Comparison of ENCODE assay signal across 9 mouse cellular contexts in genomic region chr13:33956571-33957421, GRCm38 (mm10). TPM values are rescaled to one million over a fixed set of nuclear protein-coding genes. Genes with fewer than 3 reads are reported as not detected.
A peak's percentile ranks its signal among the peaks of the same experiment; 100 is the strongest.
DNase-seq lines count a peak whose midpoint lies in the region; ATAC-seq and TF ChIP-seq lines count a peak whose summit lies in the region.
"Had no signal": no experiment of that assay in that cellular context is flagged by ENCODE, and none has a peak within 500 bp of the region (broad histone marks: within the 10 kb centered on the region; RNA-seq: fewer than 3 reads in every experiment).

No protein-coding gene starts in this region.

- 36% methylated on average over 6 of the region's 6 CpGs for WGBS in embryonic facial prominence, embryonic 11.5 days
- WGBS in embryonic facial prominence, embryonic 10.5 days: 40% methylated on average over 6 of the region's 6 CpGs
- 35% methylated on average over 6 of the region's 6 CpGs for WGBS in liver, adult 2 months
- 39% methylated on average over 6 of the region's 6 CpGs for WGBS in liver, embryonic 11.5 days
- WGBS in hindbrain, embryonic 16.5 days: 34% methylated on average over 6 of the region's 6 CpGs
- WGBS in midbrain, embryonic 12.5 days: 34% methylated on average over 6 of the region's 6 CpGs

- ATAC-seq in embryonic facial prominence, embryonic 11.5 days (replicated peaks; ENCODE audit: insufficient number of reproducible peaks, low FRiP score, low TSS enrichment, low read depth): no peak
- ATAC-seq in liver, embryonic 11.5 days (replicated peaks; ENCODE audit: low FRiP score): no peak; the same call in 1 of the 2 replicates
- peak; percentile 81; the same call in 1 of the 2 replicates for ATAC-seq in hindbrain, embryonic 16.5 days
- 0 out of 2 replicates have a peak, but pooled peaks have one; percentile 47 for ATAC-seq in midbrain, embryonic 12.5 days (ENCODE audit: low FRiP score, low read depth)

- no peaks in the 10 kb centered on the region for H3K27me3 ChIP-seq in embryonic facial prominence, embryonic 11.5 days (ENCODE audit: control insufficient read depth, insufficient read depth, low read length)
- no peaks in the 10 kb centered on the region for H3K27me3 ChIP-seq in embryonic facial prominence, embryonic 10.5 days (replicated peaks; ENCODE audit: low read depth, poor library complexity, severe bottlenecking)
- no peaks in the 10 kb centered on the region for H3K27me3 ChIP-seq in liver, adult 2 months (ENCODE audit: control insufficient read depth, insufficient read depth, low read length)
- no peaks in the 10 kb centered on the region for H3K27me3 ChIP-seq in liver, embryonic 11.5 days (replicated peaks; ENCODE audit: control insufficient read depth, insufficient read depth, low read length)
- H3K27me3 ChIP-seq in hindbrain, embryonic 16.5 days (replicated peaks; ENCODE audit: control insufficient read depth, insufficient read depth, low read length): no peaks in the 10 kb centered on the region
- no peaks in the 10 kb centered on the region for H3K27me3 ChIP-seq in midbrain, embryonic 12.5 days

- no peaks in the 10 kb centered on the region for H3K4me1 ChIP-seq in embryonic facial prominence, embryonic 11.5 days (ENCODE audit: control insufficient read depth, insufficient read depth, low read length)
- H3K4me1 ChIP-seq in embryonic facial prominence, embryonic 10.5 days: no peaks in the 10 kb centered on the region
- peaks cover 6% of the 10 kb centered on the region; the same call in 1 of the 2 replicates for H3K4me1 ChIP-seq in liver, adult 2 months (ENCODE audit: control insufficient read depth, insufficient read depth, low read length)
- no peaks in the 10 kb centered on the region for H3K4me1 ChIP-seq in liver, embryonic 11.5 days (replicated peaks; ENCODE audit: control insufficient read depth, insufficient read depth, low read length)
- H3K4me1 ChIP-seq in hindbrain, embryonic 16.5 days (ENCODE audit: control insufficient read depth, insufficient read depth, low read depth, low read length): no peaks in the 10 kb centered on the region
- H3K4me1 ChIP-seq in midbrain, embryonic 12.5 days: no peaks in the 10 kb centered on the region

- TF ChIP-seq CTCF in liver, adult 2 months (IDR thresholded peaks at IDR 0.05; ENCODE audit: low read depth, low read length): peak; percentile 45

- H3K9ac ChIP-seq in embryonic facial prominence, embryonic 11.5 days (replicated peaks; ENCODE audit: low read length): no peak overlapping the region
- H3K9ac ChIP-seq in liver, adult 2 months (ENCODE audit: low read depth, low read length): no peak overlapping the region
- H3K9ac ChIP-seq in liver, embryonic 11.5 days (ENCODE audit: low read depth, low read length): no peak overlapping the region
- H3K9ac ChIP-seq in hindbrain, embryonic 16.5 days (ENCODE audit: low read depth, low read length): no peak overlapping the region
- H3K9ac ChIP-seq in midbrain, embryonic 12.5 days (replicated peaks): 0 out of 2 replicates have a peak overlapping the region, but pooled peaks have one; percentile 5

- peak; percentile 77 for DNase-seq in embryonic facial prominence, embryonic 11.5 days (ENCODE audit: low spot score)
- no peak for DNase-seq in embryonic facial prominence, embryonic 10.5 days (ENCODE audit: low spot score)
- DNase-seq in liver, adult 2 months (ENCODE audit: extremely low read depth, low read depth, low spot score): peak; percentile 54
- DNase-seq in liver, embryonic 11.5 days (ENCODE audit: low spot score): no peak
- peak; percentile 47 for DNase-seq in c-Kit-positive CD71-positive TER-119-positive erythroid progenitor cells, embryonic 14.5 days (ENCODE audit: low spot score)
- DNase-seq in ovary, postnatal 36 days (ENCODE audit: low spot score): no peak

- H3K79me2 ChIP-seq in liver, adult 2 months (ENCODE audit: control insufficient read depth, insufficient read depth, low read length): no peaks in the 10 kb centered on the region

- no peaks in the 10 kb centered on the region for H3K9me3 ChIP-seq in embryonic facial prominence, embryonic 11.5 days (replicated peaks; ENCODE audit: control insufficient read depth, low read length)
- no peaks in the 10 kb centered on the region for H3K9me3 ChIP-seq in embryonic facial prominence, embryonic 10.5 days
- no peaks in the 10 kb centered on the region for H3K9me3 ChIP-seq in liver, embryonic 11.5 days (ENCODE audit: control insufficient read depth, low read length)
- H3K9me3 ChIP-seq in hindbrain, embryonic 16.5 days (ENCODE audit: control insufficient read depth, low read length): no peaks in the 10 kb centered on the region
- H3K9me3 ChIP-seq in midbrain, embryonic 12.5 days: no peaks in the 10 kb centered on the region

- H3K4me3 ChIP-seq in embryonic facial prominence, embryonic 11.5 days (ENCODE audit: low read depth, low read length): no peak overlapping the region
- no peak overlapping the region for H3K4me3 ChIP-seq in embryonic facial prominence, embryonic 10.5 days
- no peak overlapping the region for H3K4me3 ChIP-seq in liver, adult 2 months (ENCODE audit: insufficient read depth, low read depth, low read length)
- H3K4me3 ChIP-seq in liver, embryonic 11.5 days (ENCODE audit: low read depth, low read length): no peak overlapping the region
- H3K4me3 ChIP-seq in hindbrain, embryonic 16.5 days (ENCODE audit: low read length): no peak overlapping the region
- H3K4me3 ChIP-seq in midbrain, embryonic 12.5 days: no peak overlapping the region
- H3K4me3 ChIP-seq: myocyte had no signal

- H3K4me2 ChIP-seq in embryonic facial prominence, embryonic 11.5 days (ENCODE audit: low read depth, low read length): no peak overlapping the region
- no peak overlapping the region for H3K4me2 ChIP-seq in liver, embryonic 11.5 days
- H3K4me2 ChIP-seq in hindbrain, embryonic 16.5 days (ENCODE audit: low read length): no peak overlapping the region
- H3K4me2 ChIP-seq in midbrain, embryonic 12.5 days (replicated peaks): no peak overlapping the region

- no peak overlapping the region for H3K27ac ChIP-seq in embryonic facial prominence, embryonic 11.5 days (replicated peaks; ENCODE audit: low read depth, low read length)
- no peak overlapping the region for H3K27ac ChIP-seq in embryonic facial prominence, embryonic 10.5 days (replicated peaks)
- H3K27ac ChIP-seq in liver, adult 2 months (replicated peaks; ENCODE audit: insufficient read depth, low read depth, low read length): peak overlapping the region; percentile 64; the same call in 1 of the 2 replicates
- no peak overlapping the region for H3K27ac ChIP-seq in liver, embryonic 11.5 days (ENCODE audit: low read depth, low read length)
- H3K27ac ChIP-seq in hindbrain, embryonic 16.5 days (ENCODE audit: low read depth, low read length): no peak overlapping the region
- no peak overlapping the region for H3K27ac ChIP-seq in midbrain, embryonic 12.5 days (replicated peaks)

- TF ChIP-seq POLR2A in liver, adult 2 months (IDR thresholded peaks at IDR 0.05; ENCODE audit: extremely low read depth, insufficient read depth, low read length): no peak

- H3K36me3 ChIP-seq in embryonic facial prominence, embryonic 11.5 days (replicated peaks; ENCODE audit: control insufficient read depth, insufficient read depth, low read depth, low read length): no peaks in the 10 kb centered on the region
- no peaks in the 10 kb centered on the region for H3K36me3 ChIP-seq in embryonic facial prominence, embryonic 10.5 days (replicated peaks)
- H3K36me3 ChIP-seq in liver, adult 2 months (ENCODE audit: control insufficient read depth, insufficient read depth, low read length): no peaks in the 10 kb centered on the region
- no peaks in the 10 kb centered on the region for H3K36me3 ChIP-seq in liver, embryonic 11.5 days (ENCODE audit: control insufficient read depth, insufficient read depth, low read length)
- no peaks in the 10 kb centered on the region for H3K36me3 ChIP-seq in hindbrain, embryonic 16.5 days (ENCODE audit: control insufficient read depth, insufficient read depth, low read length)
- H3K36me3 ChIP-seq in midbrain, embryonic 12.5 days: no peaks in the 10 kb centered on the region

RNA-seq across cellular contexts. Expression of gene Nqo2, which starts 7.7 kb away (rescaled TPM):
- polyA plus RNA-seq in embryonic facial prominence, embryonic 11.5 days (2014; fragmentation: Nextera tagmentation; extraction: Ambion mirVana): 18.0 and 19.4 TPM in 2 replicates
- 21.6 and 24.0 TPM in 2 replicates for polyA plus RNA-seq in embryonic facial prominence, embryonic 10.5 days (2016; fragmentation: Nextera tagmentation; extraction: Ambion mirVana)
- total RNA-seq in liver, adult 2 months (2014; rRNA removed): 81.7 and 105 TPM in 2 replicates
- polyA plus RNA-seq in liver, adult 2 months (2012; rRNA removed): 32.7 and 46.0 TPM in 2 replicates
- polyA plus RNA-seq in liver, embryonic 11.5 days (2014; fragmentation: Nextera tagmentation; extraction: Ambion mirVana): 35.7 and 36.5 TPM in 2 replicates
- 11.7 TPM in 2 replicates for polyA plus RNA-seq in hindbrain, embryonic 16.5 days (2015; fragmentation: Nextera tagmentation; extraction: Ambion mirVana)
- polyA plus RNA-seq in midbrain, embryonic 12.5 days (2016; fragmentation: Nextera tagmentation; extraction: Ambion mirVana): 11.9 and 12.0 TPM in 2 replicates

RNA-seq across cellular contexts. Expression of gene Ripk1, which starts 45.4 kb away (rescaled TPM):
- polyA plus RNA-seq in embryonic facial prominence, embryonic 11.5 days (2014; fragmentation: Nextera tagmentation; extraction: Ambion mirVana): 13.0 and 13.1 TPM in 2 replicates
- polyA plus RNA-seq in embryonic facial prominence, embryonic 10.5 days (2016; fragmentation: Nextera tagmentation; extraction: Ambion mirVana): 7.4 and 8.6 TPM in 2 replicates
- total RNA-seq in liver, adult 2 months (2014; rRNA removed): 21.6 and 27.0 TPM in 2 replicates
- 5.1 and 5.9 TPM in 2 replicates for polyA plus RNA-seq in liver, adult 2 months (2012; rRNA removed)
- polyA plus RNA-seq in liver, embryonic 11.5 days (2014; fragmentation: Nextera tagmentation; extraction: Ambion mirVana): 18.6 and 23.4 TPM in 2 replicates
- 5.9 and 7.0 TPM in 2 replicates for polyA plus RNA-seq in hindbrain, embryonic 16.5 days (2015; fragmentation: Nextera tagmentation; extraction: Ambion mirVana)
- polyA plus RNA-seq in midbrain, embryonic 12.5 days (2016; fragmentation: Nextera tagmentation; extraction: Ambion mirVana): 9.6 and 9.7 TPM in 2 replicates

RNA-seq across cellular contexts. Expression of gene Serpinb6a, which starts 45.8 kb away (rescaled TPM):
- 46.2 and 55.5 TPM in 2 replicates for polyA plus RNA-seq in embryonic facial prominence, embryonic 11.5 days (2014; fragmentation: Nextera tagmentation; extraction: Ambion mirVana)
- 31.1 and 36.2 TPM in 2 replicates for polyA plus RNA-seq in embryonic facial prominence, embryonic 10.5 days (2016; fragmentation: Nextera tagmentation; extraction: Ambion mirVana)
- 29.6 and 29.8 TPM in 2 replicates for total RNA-seq in liver, adult 2 months (2014; rRNA removed)
- 7.2 and 7.4 TPM in 2 replicates for polyA plus RNA-seq in liver, adult 2 months (2012; rRNA removed)
- polyA plus RNA-seq in liver, embryonic 11.5 days (2014; fragmentation: Nextera tagmentation; extraction: Ambion mirVana): 23.6 and 24.1 TPM in 2 replicates
- polyA plus RNA-seq in hindbrain, embryonic 16.5 days (2015; fragmentation: Nextera tagmentation; extraction: Ambion mirVana): 40.0 and 42.2 TPM in 2 replicates
- polyA plus RNA-seq in midbrain, embryonic 12.5 days (2016; fragmentation: Nextera tagmentation; extraction: Ambion mirVana): 31.2 and 40.1 TPM in 2 replicates

RNA-seq across cellular contexts. Expression of gene Serpinb6c, which starts 51.3 kb away (rescaled TPM):
- 0.15 TPM in 1 of 2 replicates, not detected in the other for polyA plus RNA-seq in embryonic facial prominence, embryonic 11.5 days (2014; fragmentation: Nextera tagmentation; extraction: Ambion mirVana)
- polyA plus RNA-seq in embryonic facial prominence, embryonic 10.5 days (2016; fragmentation: Nextera tagmentation; extraction: Ambion mirVana): 0.24 TPM in 1 of 2 replicates, not detected in the other
- total RNA-seq in liver, adult 2 months (2014; rRNA removed): 0.18 TPM in 1 of 2 replicates, not detected in the other
- not detected in 2 replicates for polyA plus RNA-seq in liver, adult 2 months (2012; rRNA removed)
- polyA plus RNA-seq in liver, embryonic 11.5 days (2014; fragmentation: Nextera tagmentation; extraction: Ambion mirVana): not detected in 2 replicates
- polyA plus RNA-seq in hindbrain, embryonic 16.5 days (2015; fragmentation: Nextera tagmentation; extraction: Ambion mirVana): 0.11 and 0.24 TPM in 2 replicates
- polyA plus RNA-seq in midbrain, embryonic 12.5 days (2016; fragmentation: Nextera tagmentation; extraction: Ambion mirVana): 0.34 TPM in 1 of 2 replicates, not detected in the other

Comparison
In these comparisons a context has a peak if more than half of its experiments do, and no peak if none do; other contexts are left out.
1. DNase-seq: peak in embryonic facial prominence, embryonic 11.5 days (single experiment), liver, adult 2 months (single experiment) and c-Kit-positive CD71-positive TER-119-positive erythroid progenitor cells, embryonic 14.5 days (single experiment); none in embryonic facial prominence, embryonic 10.5 days (single experiment), liver, embryonic 11.5 days (single experiment) and ovary, postnatal 36 days (single experiment).
2. ATAC-seq: peak in hindbrain, embryonic 16.5 days (single experiment) and midbrain, embryonic 12.5 days (single experiment); none in embryonic facial prominence, embryonic 11.5 days (single experiment) and liver, embryonic 11.5 days (single experiment).